In genomic region chr1:89070103-89070700, GRCm38 (mm10) we compare ENCODE assay signal across 7 mouse cellular contexts. TPM values are rescaled to one million over a fixed set of nuclear protein-coding genes. Genes with fewer than 3 reads are reported as not detected.
DNase-seq lines count a peak whose midpoint lies in the region; ATAC-seq and TF ChIP-seq lines count a peak whose summit lies in the region.

Gene Sh3bp4, plus strand, starts transcription at chr1:89070415.

- peak; percentile 43; the same call in 1 of the 2 replicates for ATAC-seq in erythroblast, adult 5-6 weeks (replicated peaks; ENCODE audit: low FRiP score, poor library complexity, severe bottlenecking)
- peak; percentile 96 for ATAC-seq in limb, embryonic 13.5 days (ENCODE audit: low FRiP score, low read depth)
- ATAC-seq in midbrain, embryonic 15.5 days (replicated peaks): peak; percentile 92

- H3K4me3 ChIP-seq in limb, embryonic 13.5 days: peak within 1 kb of the TSS; percentile 86
- peak within 1 kb of the TSS; percentile 54 for H3K4me3 ChIP-seq in midbrain, embryonic 15.5 days

- DNase-seq in brain, embryonic 14.5 days (ENCODE audit: low read depth): peak; percentile 99
- peak; percentile 99 for DNase-seq in heart, adult 9 months (ENCODE audit: low spot score in 2 of 2)
- DNase-seq in kidney, adult 9 months: peak; percentile 99
- DNase-seq in spleen, adult 18-20 months: peak; percentile 82 to 88

- no peaks in the 10 kb centered on the region for H3K9me3 ChIP-seq in limb, embryonic 13.5 days
- H3K9me3 ChIP-seq in midbrain, embryonic 15.5 days: no peaks in the 10 kb centered on the region

- no peaks in the 10 kb centered on the region for H3K27me3 ChIP-seq in limb, embryonic 13.5 days
- H3K27me3 ChIP-seq in midbrain, embryonic 15.5 days (replicated peaks): no peaks in the 10 kb centered on the region

- peak within 1 kb of the TSS; percentile 83 for H3K9ac ChIP-seq in limb, embryonic 13.5 days
- H3K9ac ChIP-seq in midbrain, embryonic 15.5 days: peak within 1 kb of the TSS; percentile 54

- WGBS in limb, embryonic 13.5 days: 0% methylated on average over 49 of the region's 63 CpGs
- WGBS in midbrain, embryonic 15.5 days: under 1% methylated on average over 63 of the region's 63 CpGs

- peak within 1 kb of the TSS; percentile 70 for H3K4me2 ChIP-seq in limb, embryonic 13.5 days (replicated peaks)
- peak within 1 kb of the TSS; percentile 79 for H3K4me2 ChIP-seq in midbrain, embryonic 15.5 days

- TF ChIP-seq POLR2A in brain, embryonic 14.5 days (IDR thresholded peaks at IDR 0.05; ENCODE audit: borderline replicate concordance, extremely low read depth, insufficient read depth, insufficient read length, poor library complexity, severe bottlenecking): peak; percentile 57; the same call in 1 of the 2 replicates

- H3K36me3 ChIP-seq in limb, embryonic 13.5 days: no peaks in the 10 kb centered on the region
- no peaks in the 10 kb centered on the region for H3K36me3 ChIP-seq in midbrain, embryonic 15.5 days (replicated peaks)

- H3K27ac ChIP-seq in limb, embryonic 13.5 days: peak within 1 kb of the TSS; percentile 86
- peak within 1 kb of the TSS; percentile 76 for H3K27ac ChIP-seq in midbrain, embryonic 15.5 days

- no peak for TF ChIP-seq CTCF in brain, embryonic 14.5 days (IDR thresholded peaks at IDR 0.05; ENCODE audit: borderline replicate concordance, extremely low read depth, insufficient read depth, insufficient read length)

- peaks cover 46% of the 10 kb centered on the region for H3K4me1 ChIP-seq in limb, embryonic 13.5 days
- H3K4me1 ChIP-seq in midbrain, embryonic 15.5 days: peaks cover 36% of the 10 kb centered on the region

RNA-seq across cellular contexts. Expression of gene Sh3bp4, which starts in this region (rescaled TPM):
- 20.3 TPM in 2 replicates for polyA plus RNA-seq in brain, embryonic 14.5 days (2012; rRNA removed)
- 0.21 TPM in 1 of 2 replicates, not detected in the other for total RNA-seq in erythroblast, adult 5-6 weeks (2015; ENCODE audit: low replicate concordance)
- total RNA-seq in erythroblast, adult 5-6 weeks (2017; ENCODE audit: low replicate concordance): 0.51 TPM in 1 of 2 replicates, not detected in the other
- 21.6 and 21.8 TPM in 2 replicates for polyA plus RNA-seq in limb, embryonic 13.5 days (2015; fragmentation: Nextera tagmentation; extraction: Ambion mirVana)
- 12.3 and 12.4 TPM in 2 replicates for polyA plus RNA-seq in midbrain, embryonic 15.5 days (2015; fragmentation: Nextera tagmentation; extraction: Ambion mirVana)

Comparison
In these comparisons a context has a peak if more than half of its experiments do, and no peak if none do; other contexts are left out.
1. Peak in every context shown above with its lines: DNase-seq, ATAC-seq, H3K4me3 ChIP-seq and H3K27ac ChIP-seq.
2. Peak in ATAC-seq in erythroblast, adult 5-6 weeks; RNA of the gene not detected or under 1 TPM.
3. ATAC-seq: peak in every context shown above with its lines; median percentile 96 in limb, embryonic 13.5 days; 92 in midbrain, embryonic 15.5 days; 43 in erythroblast, adult 5-6 weeks.